Mouse (Mus musculus) liver, postnatal 0 days (tissue): ENCODE data around the gene Gm17617.

Source experiments
- CTCF ChIP-seq: sonication (generic); IDR thresholded peaks from 2 replicates; pipeline ENCODE4 v1.5.1; 2016; ENCODE audit warnings: antibody characterized with exemption, low read depth
- EP300 ChIP-seq: IDR thresholded peaks from 2 replicates; pipeline ENCODE4 v1.6.1; 2016; ENCODE audit warnings: antibody characterized with exemption, low read depth, mild to moderate bottlenecking

- TF ChIP-seq CTCF (no peak), EP300 (no peak)
Observed at GRCm38 (mm10) chr13:55140271-55140670, 6.9 kb upstream of the Gm17617 start.
